In the genomic region with DNA sequence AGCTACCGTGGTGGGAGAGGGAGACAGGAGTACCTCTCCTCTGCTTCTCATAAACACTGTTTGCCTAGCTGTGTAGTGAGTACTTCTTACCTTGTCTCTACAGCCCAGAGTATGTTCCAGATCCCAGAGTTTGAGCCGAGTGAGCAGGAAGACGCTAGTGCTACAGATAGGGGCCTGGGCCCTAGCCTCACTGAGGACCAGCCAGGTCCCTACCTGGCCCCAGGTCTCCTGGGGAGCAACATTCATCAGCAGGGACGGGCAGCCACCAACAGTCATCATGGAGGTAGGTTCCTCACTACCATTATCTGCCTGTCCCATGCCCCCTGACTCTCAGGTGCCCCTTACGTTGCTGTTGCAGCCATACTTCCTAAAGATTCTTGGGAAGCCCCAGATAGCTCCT, we compare ENCODE assay signal across 8 mouse cellular contexts. TPM values are rescaled to one million over a fixed set of nuclear protein-coding genes. Genes with fewer than 3 reads are reported as not detected.
A peak's percentile ranks its signal among the peaks of the same experiment; 100 is the strongest.
DNase-seq lines count a peak whose midpoint lies in the region; ATAC-seq and TF ChIP-seq lines count a peak whose summit lies in the region.

No protein-coding gene starts in this region.

- peak overlapping the region; percentile 99 for H3K4me2 ChIP-seq in kidney, postnatal 0 days (ENCODE audit: low read length)
- peak overlapping the region; percentile 100 for H3K4me2 ChIP-seq in hindbrain, embryonic 14.5 days (replicated peaks)
- H3K4me2 ChIP-seq in midbrain, embryonic 15.5 days = peak overlapping the region; percentile 97

- DNase-seq in kidney, postnatal 0 days (ENCODE audit: low spot score) = no peak
- DNase-seq in kidney, adult 11 months = no peak
- DNase-seq in embryonic facial prominence, embryonic 10.5 days (ENCODE audit: low spot score) = no peak
- no peak for DNase-seq in hindbrain, embryonic 14.5 days (ENCODE audit: low spot score)
- DNase-seq in embryo, embryonic 10 days (ENCODE audit: low spot score) = no peak
- DNase-seq in layer of hippocampus, adult 9-11 months = no peak
- DNase-seq in ovary, postnatal 14 days (ENCODE audit: low spot score) = no peak

- H3K9me3 ChIP-seq in kidney, postnatal 0 days (replicated peaks; ENCODE audit: low read length) = no peaks in the 10 kb centered on the region
- H3K9me3 ChIP-seq in embryonic facial prominence, embryonic 10.5 days = no peaks in the 10 kb centered on the region
- H3K9me3 ChIP-seq in hindbrain, embryonic 14.5 days (ENCODE audit: control insufficient read depth, low read length) = no peaks in the 10 kb centered on the region
- H3K9me3 ChIP-seq in midbrain, embryonic 15.5 days = no peaks in the 10 kb centered on the region

- H3K36me3 ChIP-seq in kidney, postnatal 0 days (ENCODE audit: insufficient read depth, low read length) = peaks cover 6% of the 10 kb centered on the region; the same call in 1 of the 2 replicates
- H3K36me3 ChIP-seq in embryonic facial prominence, embryonic 10.5 days (replicated peaks) = peaks cover 16% of the 10 kb centered on the region
- H3K36me3 ChIP-seq in hindbrain, embryonic 14.5 days (replicated peaks; ENCODE audit: control insufficient read depth, insufficient read depth) = peaks cover 25% of the 10 kb centered on the region
- 0 out of 2 replicates have a peak, but pooled peaks cover 3% of the 10 kb centered on the region for H3K36me3 ChIP-seq in midbrain, embryonic 15.5 days (replicated peaks)

- H3K27ac ChIP-seq in kidney, postnatal 0 days = peak overlapping the region; percentile 94
- peak overlapping the region; percentile 96 for H3K27ac ChIP-seq in embryonic facial prominence, embryonic 10.5 days (replicated peaks)
- peak overlapping the region; percentile 90 for H3K27ac ChIP-seq in hindbrain, embryonic 14.5 days
- peak overlapping the region; percentile 95 for H3K27ac ChIP-seq in midbrain, embryonic 15.5 days

- no peak for ATAC-seq in kidney, postnatal 0 days (replicated peaks; ENCODE audit: low FRiP score, low read depth)
- ATAC-seq in hindbrain, embryonic 14.5 days (ENCODE audit: low FRiP score) = no peak
- ATAC-seq in midbrain, embryonic 15.5 days (replicated peaks) = peak; percentile 4; the same call in 1 of the 2 replicates

- H3K4me3 ChIP-seq in kidney, postnatal 0 days (replicated peaks; ENCODE audit: low read depth, low read length) = peak overlapping the region; percentile 87
- peak overlapping the region; percentile 93 for H3K4me3 ChIP-seq in embryonic facial prominence, embryonic 10.5 days
- peak overlapping the region; percentile 58 for H3K4me3 ChIP-seq in hindbrain, embryonic 14.5 days (replicated peaks; ENCODE audit: low read length)
- H3K4me3 ChIP-seq in midbrain, embryonic 15.5 days = peak overlapping the region; percentile 68

- peak overlapping the region; percentile 87 for H3K9ac ChIP-seq in kidney, postnatal 0 days (ENCODE audit: low read depth, low read length)
- peak overlapping the region; percentile 83 for H3K9ac ChIP-seq in hindbrain, embryonic 14.5 days
- H3K9ac ChIP-seq in midbrain, embryonic 15.5 days = peak overlapping the region; percentile 90

- no peaks in the 10 kb centered on the region for H3K27me3 ChIP-seq in kidney, postnatal 0 days (ENCODE audit: insufficient read depth, low read length)
- peaks cover 17% of the 10 kb centered on the region; the same call in 1 of the 2 replicates for H3K27me3 ChIP-seq in embryonic facial prominence, embryonic 10.5 days (replicated peaks; ENCODE audit: low read depth, poor library complexity, severe bottlenecking)
- H3K27me3 ChIP-seq in hindbrain, embryonic 14.5 days (ENCODE audit: control insufficient read depth, insufficient read depth, low read length) = no peaks in the 10 kb centered on the region
- H3K27me3 ChIP-seq in midbrain, embryonic 15.5 days (replicated peaks) = no peaks in the 10 kb centered on the region

- 24% methylated on average over 5 of the region's 5 CpGs for WGBS in kidney, postnatal 0 days
- WGBS in embryonic facial prominence, embryonic 10.5 days = 28% methylated on average over 5 of the region's 5 CpGs
- 24% methylated on average over 5 of the region's 5 CpGs for WGBS in hindbrain, embryonic 14.5 days
- WGBS in midbrain, embryonic 15.5 days = 28% methylated on average over 5 of the region's 5 CpGs

- no peak for TF ChIP-seq CTCF in kidney, postnatal 0 days (IDR thresholded peaks at IDR 0.05; ENCODE audit: low read depth)

- H3K4me1 ChIP-seq in kidney, postnatal 0 days (replicated peaks; ENCODE audit: insufficient read depth, low read length) = peaks cover 19% of the 10 kb centered on the region
- H3K4me1 ChIP-seq in embryonic facial prominence, embryonic 10.5 days = peaks cover 33% of the 10 kb centered on the region
- H3K4me1 ChIP-seq in hindbrain, embryonic 14.5 days (replicated peaks; ENCODE audit: control insufficient read depth, insufficient read depth, low read length) = peaks cover 32% of the 10 kb centered on the region
- peaks cover 39% of the 10 kb centered on the region for H3K4me1 ChIP-seq in midbrain, embryonic 15.5 days

RNA-seq across cellular contexts. Expression of gene Gpr137, which starts 0.5 kb away (rescaled TPM):
- 32.6 and 33.1 TPM in 2 replicates for polyA plus RNA-seq in kidney, postnatal 0 days (2015; fragmentation: Nextera tagmentation; extraction: Ambion mirVana)
- polyA plus RNA-seq in embryonic facial prominence, embryonic 10.5 days (2016; fragmentation: Nextera tagmentation; extraction: Ambion mirVana) = 26.9 and 27.5 TPM in 2 replicates
- 60.2 and 68.8 TPM in 2 replicates for polyA plus RNA-seq in hindbrain, embryonic 14.5 days (2014; fragmentation: Nextera tagmentation; extraction: Ambion mirVana)
- polyA plus RNA-seq in midbrain, embryonic 15.5 days (2015; fragmentation: Nextera tagmentation; extraction: Ambion mirVana) = 70.2 and 70.5 TPM in 2 replicates

RNA-seq across cellular contexts. Expression of gene Bad, which starts 1.1 kb away (rescaled TPM):
- polyA plus RNA-seq in kidney, postnatal 0 days (2015; fragmentation: Nextera tagmentation; extraction: Ambion mirVana) = 75.8 and 76.5 TPM in 2 replicates
- polyA plus RNA-seq in embryonic facial prominence, embryonic 10.5 days (2016; fragmentation: Nextera tagmentation; extraction: Ambion mirVana) = 53.4 and 55.1 TPM in 2 replicates
- polyA plus RNA-seq in hindbrain, embryonic 14.5 days (2014; fragmentation: Nextera tagmentation; extraction: Ambion mirVana) = 81.8 and 84.5 TPM in 2 replicates
- polyA plus RNA-seq in midbrain, embryonic 15.5 days (2015; fragmentation: Nextera tagmentation; extraction: Ambion mirVana) = 93.9 and 96.1 TPM in 2 replicates

RNA-seq across cellular contexts. Expression of gene Kcnk4, which starts 8.4 kb away (rescaled TPM):
- 0.46 and 0.69 TPM in 2 replicates for polyA plus RNA-seq in kidney, postnatal 0 days (2015; fragmentation: Nextera tagmentation; extraction: Ambion mirVana)
- 0.23 TPM in 1 of 2 replicates, not detected in the other for polyA plus RNA-seq in embryonic facial prominence, embryonic 10.5 days (2016; fragmentation: Nextera tagmentation; extraction: Ambion mirVana)
- polyA plus RNA-seq in hindbrain, embryonic 14.5 days (2014; fragmentation: Nextera tagmentation; extraction: Ambion mirVana) = 8.5 and 10.9 TPM in 2 replicates
- polyA plus RNA-seq in midbrain, embryonic 15.5 days (2015; fragmentation: Nextera tagmentation; extraction: Ambion mirVana) = 4.7 and 5.0 TPM in 2 replicates

RNA-seq across cellular contexts. Expression of gene Catsperz, which starts 17.6 kb away (rescaled TPM):
- 3.9 and 4.0 TPM in 2 replicates for polyA plus RNA-seq in kidney, postnatal 0 days (2015; fragmentation: Nextera tagmentation; extraction: Ambion mirVana)
- polyA plus RNA-seq in embryonic facial prominence, embryonic 10.5 days (2016; fragmentation: Nextera tagmentation; extraction: Ambion mirVana) = 0.68 and 0.74 TPM in 2 replicates
- polyA plus RNA-seq in hindbrain, embryonic 14.5 days (2014; fragmentation: Nextera tagmentation; extraction: Ambion mirVana) = 1.7 and 2.3 TPM in 2 replicates
- 1.1 and 1.3 TPM in 2 replicates for polyA plus RNA-seq in midbrain, embryonic 15.5 days (2015; fragmentation: Nextera tagmentation; extraction: Ambion mirVana)

RNA-seq across cellular contexts. Expression of gene Esrra, which starts 21.2 kb away (rescaled TPM):
- polyA plus RNA-seq in kidney, postnatal 0 days (2015; fragmentation: Nextera tagmentation; extraction: Ambion mirVana) = 22.7 and 23.0 TPM in 2 replicates
- polyA plus RNA-seq in embryonic facial prominence, embryonic 10.5 days (2016; fragmentation: Nextera tagmentation; extraction: Ambion mirVana) = 7.9 and 8.9 TPM in 2 replicates
- polyA plus RNA-seq in hindbrain, embryonic 14.5 days (2014; fragmentation: Nextera tagmentation; extraction: Ambion mirVana) = 6.2 and 7.3 TPM in 2 replicates
- 16.2 and 18.9 TPM in 2 replicates for polyA plus RNA-seq in midbrain, embryonic 15.5 days (2015; fragmentation: Nextera tagmentation; extraction: Ambion mirVana)
